Mouse (Mus musculus): ENCODE results near the gene Amigo1. TPM values are rescaled to one million over a fixed set of nuclear protein-coding genes. Genes with fewer than 3 reads are reported as not detected.

Gene Amigo1
- polyA plus RNA-seq (2015; fragmentation: Illumina TruSeq; extraction: RNeasy Lipid Tissue Mini Kit (QIAGEN cat#74804); ENCODE audit: low read depth, low replicate concordance): 48.1 TPM

DNA sequence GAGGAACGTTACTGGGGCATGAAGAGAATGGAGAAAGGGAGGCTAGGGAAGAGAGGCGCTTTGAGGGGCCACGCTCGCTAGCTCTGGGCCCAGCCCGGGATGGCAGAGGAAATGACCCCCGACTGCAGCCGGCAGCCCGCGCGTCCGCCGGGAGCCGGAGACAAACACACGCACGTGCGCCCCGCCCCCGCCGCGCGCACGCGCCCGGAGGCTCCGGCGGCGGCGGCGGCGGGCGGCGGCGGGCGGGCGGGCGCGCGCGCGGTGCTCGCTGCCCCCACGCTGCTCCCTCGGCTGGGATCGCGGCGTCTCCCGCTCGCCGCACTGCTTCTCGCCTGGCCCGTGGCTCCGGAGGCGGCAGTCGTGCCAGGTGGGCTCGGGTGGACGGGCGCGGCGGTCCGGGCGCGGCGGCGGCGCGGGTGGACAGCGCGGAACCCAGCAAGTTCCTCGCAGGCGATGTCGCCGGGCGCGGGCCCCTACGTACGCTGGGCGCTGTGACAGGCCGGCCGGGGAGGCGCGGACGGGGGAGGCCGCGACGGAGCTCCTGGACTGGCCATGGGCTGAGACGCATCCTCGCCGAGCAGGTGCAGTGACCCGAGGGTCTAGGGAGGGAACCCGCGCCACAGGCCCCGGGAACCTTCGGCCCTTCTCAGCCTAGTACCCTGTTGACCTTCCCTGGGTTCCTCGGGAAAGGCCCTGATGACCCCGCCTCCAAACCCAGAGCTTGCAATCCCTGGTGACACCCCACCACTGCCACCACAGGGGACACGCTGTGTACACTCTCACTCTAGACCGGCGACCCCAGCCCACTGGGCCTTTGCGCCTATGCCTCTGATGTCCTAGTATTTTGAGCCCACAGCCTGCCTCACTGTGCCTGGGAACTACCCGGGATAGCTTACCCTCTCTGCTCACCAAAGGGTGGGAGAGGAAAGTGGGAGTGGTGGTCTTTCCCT, at the start of gene Amigo1:
Gene Amigo1 (plus strand): TSS at position 238 of the 950 bp plus-strand sequence.

GRCm38 (mm10) chr3:108145534-108146445, 40.3 kb upstream of the Amigo1 start, which contains the start of gene Gnai3:
Gnai3 (minus strand) TSS chr3:108146146.

DNA sequence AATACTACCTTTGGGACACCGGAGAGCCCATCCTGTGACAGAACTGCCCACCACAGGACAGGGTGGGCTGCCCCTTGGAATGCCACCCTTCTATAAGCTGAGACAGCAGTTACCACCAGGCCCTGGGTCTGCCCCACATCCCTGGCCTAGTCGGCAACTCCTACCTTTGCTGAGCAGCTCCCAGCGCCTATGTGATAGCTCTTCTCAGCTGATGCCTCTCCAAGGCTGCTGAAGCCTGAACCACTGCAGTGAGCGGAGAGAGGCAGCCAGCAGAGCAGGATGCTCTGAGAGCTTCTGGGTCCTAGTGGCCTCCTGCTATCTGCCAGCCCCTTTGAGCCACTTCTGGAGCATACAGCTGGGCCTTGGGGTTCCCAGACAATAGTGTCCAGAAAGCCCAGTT, 31.5 kb upstream of the Amigo1 start, which contains the start of gene Gpr61:
Gene Gpr61 (minus strand): TSS at position 227 of the 400 bp plus-strand sequence.

DNA sequence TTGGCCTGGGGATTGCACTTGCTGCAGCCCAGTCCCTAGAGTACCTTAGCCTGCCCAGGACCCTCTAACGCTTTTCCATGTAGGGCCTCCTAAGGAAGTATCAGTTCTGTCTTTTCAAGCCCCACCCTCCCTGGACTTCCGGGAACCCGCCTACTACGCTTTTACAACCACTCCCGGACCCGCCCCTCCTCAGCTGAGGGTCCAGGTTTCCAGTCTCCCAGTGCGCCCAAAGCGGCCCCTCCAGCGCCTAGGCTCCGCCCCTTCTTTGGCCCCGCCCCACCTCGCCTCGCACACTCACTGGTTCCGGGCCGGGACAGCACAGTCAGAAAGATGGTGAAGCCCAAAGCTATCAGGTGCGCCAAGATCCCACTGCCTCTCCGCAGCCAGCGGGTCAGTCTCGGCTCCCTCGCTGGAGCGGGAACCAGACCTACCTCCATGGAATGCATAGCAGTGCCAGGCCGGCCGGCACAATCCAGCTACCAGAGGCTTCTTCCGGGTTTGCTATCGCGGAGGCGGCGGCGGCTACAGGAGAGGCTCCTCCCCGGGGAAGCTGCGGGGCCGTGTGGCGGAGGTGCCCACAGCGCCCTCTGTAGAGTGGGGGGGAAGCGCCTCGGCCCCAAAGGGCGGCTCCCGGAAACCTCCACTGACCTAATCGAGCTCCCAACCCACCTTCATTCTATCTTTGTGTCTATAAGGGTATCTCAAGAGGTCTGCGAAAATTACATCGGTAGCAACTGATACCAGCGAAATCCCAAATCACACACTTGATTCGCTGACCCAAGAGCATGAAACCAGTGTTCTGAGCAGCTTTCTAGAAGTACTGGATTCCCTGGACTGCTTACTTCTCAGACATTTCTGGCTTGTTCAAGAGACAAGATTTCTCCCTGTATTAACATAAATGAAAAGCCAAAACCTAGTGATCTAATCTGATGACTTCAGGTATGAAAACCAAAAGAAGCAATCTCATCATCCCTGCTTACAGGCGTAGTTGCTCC, 14.5 kb downstream of the Amigo1 start, which contains the start of gene Cyb561d1:
Gene Cyb561d1 (minus strand): TSS at position 884 of the 995 bp plus-strand sequence.

DNA sequence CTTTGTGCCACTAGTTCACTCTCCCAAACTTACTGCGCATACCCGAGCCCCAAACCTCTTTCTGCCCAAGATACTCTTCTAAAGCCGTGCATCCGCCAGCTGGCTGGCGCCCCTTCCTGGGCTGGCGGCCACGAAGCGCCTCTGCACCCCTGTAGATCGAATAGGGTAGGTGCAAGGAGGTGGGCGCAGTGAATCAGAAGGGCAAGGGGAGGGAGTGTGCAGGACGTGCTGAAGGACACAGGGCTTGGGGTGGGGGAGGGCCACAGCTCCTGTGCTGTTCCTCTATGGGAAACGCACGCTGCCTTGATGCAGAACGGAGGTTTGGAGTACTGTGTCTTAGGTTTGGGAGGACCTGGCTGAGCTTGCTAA, 24.6 kb downstream of the Amigo1 start, which contains the start of gene Atxn7l2:
Gene Atxn7l2 (minus strand): TSS at position 164 of the 369 bp plus-strand sequence.

DNA sequence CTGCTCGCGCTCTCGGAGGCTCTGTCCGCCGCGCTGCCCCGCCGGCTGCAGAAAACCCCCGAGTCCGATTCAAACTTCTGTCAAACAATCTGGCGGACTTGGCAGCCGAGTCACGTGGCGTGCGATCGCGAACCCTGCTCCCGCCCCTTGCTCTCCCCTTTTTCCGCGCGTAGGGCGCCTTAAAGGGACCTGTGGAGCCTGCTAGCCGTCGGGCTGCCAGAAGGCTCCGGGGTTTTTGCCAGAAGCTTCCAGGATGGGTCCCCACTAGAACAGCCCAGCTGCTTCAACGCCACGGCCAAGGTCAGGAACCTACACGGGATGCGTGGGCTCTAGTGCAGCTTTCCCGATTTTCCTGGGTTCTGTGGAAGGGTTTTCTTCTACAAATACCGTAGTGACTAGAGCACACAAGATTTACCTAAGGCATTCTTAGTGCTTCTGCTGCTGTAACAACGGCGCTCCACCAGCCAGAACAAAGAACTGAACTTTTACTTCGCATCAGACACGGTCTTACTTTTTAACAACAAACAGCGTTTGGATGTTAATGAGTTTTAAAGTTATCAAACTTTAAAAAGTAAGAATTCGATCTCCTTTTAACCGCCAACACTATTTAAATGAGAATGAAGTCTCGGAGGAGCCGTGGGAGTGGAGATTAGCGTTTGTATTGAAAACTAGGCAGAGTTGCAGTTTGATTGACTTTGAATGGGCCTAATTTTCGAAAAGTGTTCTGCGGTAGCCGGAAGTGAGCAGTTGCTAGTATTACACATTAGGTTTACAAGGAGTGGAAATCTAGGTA, 40.6 kb downstream of the Amigo1 start, which contains the start of gene Sypl2:
Gene Sypl2 (minus strand): TSS at position 91 of the 793 bp plus-strand sequence.

Other genes starting within 250 kb of the Amigo1 start
- gene Gstm6, start 242.6 kb upstream of the Amigo1 start, polyA plus RNA-seq (2015; fragmentation: Illumina TruSeq; extraction: RNeasy Lipid Tissue Mini Kit (QIAGEN cat#74804); ENCODE audit: low read depth, low replicate concordance): 13.1 TPM
- gene Gstm3, start 217.1 kb upstream of the Amigo1 start, polyA plus RNA-seq (2015; fragmentation: Illumina TruSeq; extraction: RNeasy Lipid Tissue Mini Kit (QIAGEN cat#74804); ENCODE audit: low read depth, low replicate concordance): not detected
- 4.4 TPM for gene Gstm2, start 199.9 kb upstream of the Amigo1 start, polyA plus RNA-seq (2015; fragmentation: Illumina TruSeq; extraction: RNeasy Lipid Tissue Mini Kit (QIAGEN cat#74804); ENCODE audit: low read depth, low replicate concordance)
- 334 TPM for gene Gstm1, start 168.4 kb upstream of the Amigo1 start, polyA plus RNA-seq (2015; fragmentation: Illumina TruSeq; extraction: RNeasy Lipid Tissue Mini Kit (QIAGEN cat#74804); ENCODE audit: low read depth, low replicate concordance)
- gene Gstm4, start 141.4 kb upstream of the Amigo1 start, polyA plus RNA-seq (2015; fragmentation: Illumina TruSeq; extraction: RNeasy Lipid Tissue Mini Kit (QIAGEN cat#74804); ENCODE audit: low read depth, low replicate concordance): 11.8 TPM
- gene Ampd2, start 99.7 kb upstream of the Amigo1 start, polyA plus RNA-seq (2015; fragmentation: Illumina TruSeq; extraction: RNeasy Lipid Tissue Mini Kit (QIAGEN cat#74804); ENCODE audit: low read depth, low replicate concordance): 48.7 TPM
- gene Gnat2, start 93.5 kb upstream of the Amigo1 start, polyA plus RNA-seq (2015; fragmentation: Illumina TruSeq; extraction: RNeasy Lipid Tissue Mini Kit (QIAGEN cat#74804); ENCODE audit: low read depth, low replicate concordance): not detected
- 29.1 TPM for gene Gnai3, start 40.2 kb upstream of the Amigo1 start, polyA plus RNA-seq (2015; fragmentation: Illumina TruSeq; extraction: RNeasy Lipid Tissue Mini Kit (QIAGEN cat#74804); ENCODE audit: low read depth, low replicate concordance)
- 11.3 TPM for gene Gpr61, start 31.5 kb upstream of the Amigo1 start, polyA plus RNA-seq (2015; fragmentation: Illumina TruSeq; extraction: RNeasy Lipid Tissue Mini Kit (QIAGEN cat#74804); ENCODE audit: low read depth, low replicate concordance)
- gene Cyb561d1, start 14.9 kb downstream of the Amigo1 start, polyA plus RNA-seq (2015; fragmentation: Illumina TruSeq; extraction: RNeasy Lipid Tissue Mini Kit (QIAGEN cat#74804); ENCODE audit: low read depth, low replicate concordance): 18.0 TPM
- gene Atxn7l2, start 24.6 kb downstream of the Amigo1 start, polyA plus RNA-seq (2015; fragmentation: Illumina TruSeq; extraction: RNeasy Lipid Tissue Mini Kit (QIAGEN cat#74804); ENCODE audit: low read depth, low replicate concordance): 19.3 TPM
- gene Sypl2, start 40.3 kb downstream of the Amigo1 start, polyA plus RNA-seq (2015; fragmentation: Illumina TruSeq; extraction: RNeasy Lipid Tissue Mini Kit (QIAGEN cat#74804); ENCODE audit: low read depth, low replicate concordance): 1.3 TPM
- 183 TPM for gene Psma5, start 70.6 kb downstream of the Amigo1 start, polyA plus RNA-seq (2015; fragmentation: Illumina TruSeq; extraction: RNeasy Lipid Tissue Mini Kit (QIAGEN cat#74804); ENCODE audit: low read depth, low replicate concordance)
- gene Sort1, start 97.7 kb downstream of the Amigo1 start, polyA plus RNA-seq (2015; fragmentation: Illumina TruSeq; extraction: RNeasy Lipid Tissue Mini Kit (QIAGEN cat#74804); ENCODE audit: low read depth, low replicate concordance): 184 TPM
- not detected for gene Mybphl, start 178.6 kb downstream of the Amigo1 start, polyA plus RNA-seq (2015; fragmentation: Illumina TruSeq; extraction: RNeasy Lipid Tissue Mini Kit (QIAGEN cat#74804); ENCODE audit: low read depth, low replicate concordance)
- gene Psrc1, start 197.5 kb downstream of the Amigo1 start, polyA plus RNA-seq (2015; fragmentation: Illumina TruSeq; extraction: RNeasy Lipid Tissue Mini Kit (QIAGEN cat#74804); ENCODE audit: low read depth, low replicate concordance): 14.2 TPM
- 51.6 TPM for gene Celsr2, start 229.2 kb downstream of the Amigo1 start, polyA plus RNA-seq (2015; fragmentation: Illumina TruSeq; extraction: RNeasy Lipid Tissue Mini Kit (QIAGEN cat#74804); ENCODE audit: low read depth, low replicate concordance)